Mouse (Mus musculus) kidney, adult 2 months (tissue): Measurements from ENCODE around the gene Ephx3. TPM values are rescaled to one million over a fixed set of nuclear protein-coding genes. Genes with fewer than 3 reads are reported as not detected.

ENCODE experiments used
- DNase-seq: peaks from one replicate; pipeline ENCODE4 v3.0.0; 2021
- H3K27ac ChIP-seq: fragments of 200-500 bp; 2 replicates; pipeline ENCODE4 v1.5.1; 2012; ENCODE audit warnings: low read depth, low read length, control low read depth, inconsistent platforms; ENCODE audit not compliant: insufficient read depth
- H3K27me3 ChIP-seq: fragments of 200-500 bp; replicated peaks from 2 replicates; pipeline ENCODE4 v1.6.1; 2012; ENCODE audit warnings: mild to moderate bottlenecking, moderate library complexity, low read length, inconsistent platforms; ENCODE audit not compliant: control insufficient read depth, insufficient read depth
- H3K36me3 ChIP-seq: fragments of 200-500 bp; 2 replicates; pipeline ENCODE4 v1.6.1; 2012; ENCODE audit warnings: mild to moderate bottlenecking, moderate library complexity, low read length, inconsistent platforms; ENCODE audit not compliant: control insufficient read depth, insufficient read depth
- H3K4me1 ChIP-seq: fragments of 200-500 bp; 2 replicates; pipeline ENCODE4 v1.6.1; 2011; ENCODE audit warnings: low read length; ENCODE audit not compliant: control insufficient read depth, insufficient read depth
- H3K4me3 ChIP-seq: fragments of 200-500 bp; 2 replicates; pipeline ENCODE4 v1.5.1; 2011; ENCODE audit warnings: mild to moderate bottlenecking, low read depth, low read length, control low read depth; ENCODE audit not compliant: insufficient read depth
- CTCF ChIP-seq: fragments of 200-500 bp; conservative IDR thresholded peaks from 2 replicates; pipeline ENCODE4 v1.5.1; 2011; ENCODE audit warnings: low read depth, mild to moderate bottlenecking, control low read depth, low read length, moderate library complexity, mixed read lengths; ENCODE audit not compliant: insufficient read depth, insufficient read length
- POLR2A ChIP-seq: fragments of 200-500 bp; IDR thresholded peaks from one replicate; pipeline ENCODE4 v1.6.1; 2011; ENCODE audit warnings: low read depth, low read length, control low read depth
- WGBS: fragments of 180-500 bp; shearing (Covaris S2); methylation state at CpG from one replicate; pipeline ENCODE4 v1.1.7; 2018; 5-methylcytosine and 5-hydroxymethylcytosine counted together
- polyA plus RNA-seq: library from polyadenylated mRNA; depleted of rRNA; stranded (reverse); fragments of >200 nt; gene quantifications from 2 replicates; pipeline ENCODE4 v1.2.3, GENCODE M21; 2012; rRNA removed

Ephx3 gene
- polyA plus RNA-seq, 1 experiment: 1.3 TPM

DNA sequence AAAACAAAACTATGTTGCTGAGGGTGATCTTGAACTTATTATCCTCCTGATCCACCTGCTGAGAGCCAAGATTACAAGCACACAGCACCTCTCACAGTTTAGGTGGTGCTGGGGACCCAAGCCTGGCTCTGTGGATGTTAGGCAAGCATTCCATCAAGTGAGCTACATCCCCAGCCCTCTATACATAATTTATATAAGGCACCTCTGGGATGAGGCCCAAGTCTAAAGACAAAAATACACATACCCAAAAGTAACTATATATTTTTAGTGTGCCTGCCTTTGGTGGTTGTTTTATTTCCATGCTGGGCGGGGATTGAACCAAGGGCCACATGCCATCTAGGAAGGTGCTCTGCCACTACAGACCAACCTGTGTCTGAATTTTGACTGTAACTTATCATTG is 47.1 kb downstream of the Ephx3 start:
- Histone ChIP-seq H3K27ac (no peak overlapping the region), H3K36me3 (no peaks in the 10 kb centered on the region), H3K4me3 (no peak overlapping the region), H3K27me3 (no peaks in the 10 kb centered on the region), H3K4me1 (no peaks in the 10 kb centered on the region)
- 100% methylated on average over 1 of the region's 1 CpGs for whole genome bisulfite sequencing
- no peak for DNase-seq
- no peak for TF ChIP-seq CTCF
- no peak for TF ChIP-seq POLR2A

Other genes starting within 250 kb of the Ephx3 start
- gene Rrp1b, start 153.4 kb downstream of the Ephx3 start, polyA plus RNA-seq: 4.7 and 5.8 TPM in 2 replicates
- gene Hsf2bp, start 153.2 kb downstream of the Ephx3 start, polyA plus RNA-seq: 5.1 and 5.9 TPM in 2 replicates
- gene Notch3, start 22.7 kb downstream of the Ephx3 start, polyA plus RNA-seq: 12.0 and 16.9 TPM in 2 replicates
- gene Brd4, start 95.2 kb upstream of the Ephx3 start, polyA plus RNA-seq: 27.0 and 33.7 TPM in 2 replicates
- 36.9 and 48.0 TPM in 2 replicates for gene Akap8, start 131.7 kb upstream of the Ephx3 start, polyA plus RNA-seq
- gene Akap8l, start 161.1 kb upstream of the Ephx3 start, polyA plus RNA-seq: 71.5 and 96.4 TPM in 2 replicates
- gene Wiz, start 199.9 kb upstream of the Ephx3 start, polyA plus RNA-seq: 30.9 and 34.6 TPM in 2 replicates
- 1.2 and 8.7 TPM in 2 replicates for gene Rasal3, start 214.0 kb upstream of the Ephx3 start, polyA plus RNA-seq
- 0.64 and 3.5 TPM in 2 replicates for gene Pglyrp2, start 234.6 kb upstream of the Ephx3 start, polyA plus RNA-seq